Mouse (Mus musculus) heart, embryonic 16.5 days (tissue): ENCODE results near the gene Uvrag. TPM values are rescaled to one million over a fixed set of nuclear protein-coding genes. Genes with fewer than 3 reads are reported as not detected.

Experiments
- ATAC-seq: fragments of 200-750 bp; cut with Nextera tagmentation; replicated peaks from 2 replicates; pipeline ENCODE4 v1.8.0; 2017; ENCODE audit warnings: moderate number of reproducible peaks; ENCODE audit not compliant: insufficient read depth, low FRiP score; ENCODE audit errors: extremely low read depth
- H3K27ac ChIP-seq: fragments of 300-500 bp; sonication (generic); 2 replicates; pipeline ENCODE4 v1.5.1; 2014; ENCODE audit warnings: mild to moderate bottlenecking, low read length, control low read depth, moderate library complexity
- H3K27me3 ChIP-seq: fragments of 300-500 bp; sonication (generic); 2 replicates; pipeline ENCODE4 v1.6.1; 2014; ENCODE audit warnings: low read length, mixed read lengths; ENCODE audit not compliant: control insufficient read depth, insufficient read depth
- H3K36me3 ChIP-seq: fragments of 300-500 bp; sonication (generic); 2 replicates; pipeline ENCODE4 v1.6.1; 2014; ENCODE audit not compliant: control insufficient read depth, insufficient read depth
- H3K4me1 ChIP-seq: fragments of 300-500 bp; sonication (generic); 2 replicates; pipeline ENCODE4 v1.6.1; 2014; ENCODE audit warnings: low read length, mixed read lengths; ENCODE audit not compliant: control insufficient read depth, insufficient read depth
- H3K4me2 ChIP-seq: fragments of 300-500 bp; sonication (generic); 2 replicates; pipeline ENCODE4 v1.6.1; 2014; ENCODE audit warnings: low read depth, mild to moderate bottlenecking, control low read depth, low read length
- H3K4me3 ChIP-seq: fragments of 300-500 bp; sonication (generic); 2 replicates; pipeline ENCODE4 v1.5.1; 2014; ENCODE audit warnings: mild to moderate bottlenecking, control low read depth, low read length
- H3K9ac ChIP-seq: fragments of 300-500 bp; sonication (generic); 2 replicates; pipeline ENCODE4 v1.6.1; 2014; ENCODE audit warnings: low read length, control low read depth
- H3K9me3 ChIP-seq: fragments of 300-500 bp; sonication (generic); replicated peaks from 2 replicates; pipeline ENCODE4 v1.6.1; 2016; ENCODE audit warnings: low read length; ENCODE audit not compliant: control insufficient read depth
- WGBS: fragments of 180-500 bp; shearing (Covaris S2); extraction: QIAGEN DNeasy Blood & Tissue Kit; methylation state at CpG from one replicate; pipeline ENCODE4 v1.1.7; 2014; 5-methylcytosine and 5-hydroxymethylcytosine counted together
- polyA plus RNA-seq: library from polyadenylated mRNA; unstranded; fragments of >200 nt; fragmentation: Nextera tagmentation; extraction: Ambion mirVana; gene quantifications from 2 replicates; pipeline ENCODE4 v1.2.1, GENCODE M21; 2015

The Uvrag gene
- polyA plus RNA-seq, 1 experiment from 2014 or later, result 16.3 TPM

DNA sequence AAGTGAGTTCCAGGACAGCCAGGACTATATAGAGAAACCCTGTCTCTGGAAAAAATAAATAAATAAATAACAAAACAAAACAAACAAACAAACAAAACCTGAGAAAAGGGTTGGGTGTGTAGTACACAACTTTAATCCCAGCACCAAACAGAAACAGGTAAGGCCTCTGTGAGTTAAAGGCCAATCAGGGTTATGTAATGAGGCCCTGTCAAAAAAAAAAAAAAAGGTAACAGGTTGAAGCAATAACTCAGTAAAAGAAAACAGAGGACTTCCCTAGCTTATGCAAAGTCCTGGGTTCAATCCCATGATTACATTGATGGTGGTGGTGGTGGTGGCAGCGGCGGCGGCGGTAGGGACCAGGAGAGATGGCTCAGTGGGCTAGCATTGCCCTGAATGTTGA is 3.4 kb downstream of the Uvrag start:
- WGBS, result 100% methylated on average over 4 of the region's 4 CpGs
- H3K27me3 ChIP-seq, result no peaks in the 10 kb centered on the region
- 0 out of 2 replicates have a peak, but pooled peaks cover 5% of the 10 kb centered on the region for H3K9me3 ChIP-seq
- H3K4me2 ChIP-seq, result no peak overlapping the region
- H3K4me3 ChIP-seq, result no peak overlapping the region
- H3K27ac ChIP-seq, result no peak overlapping the region
- H3K4me1 ChIP-seq, result peaks cover 10% of the 10 kb centered on the region
- no peaks in the 10 kb centered on the region; the same call in 1 of the 2 replicates for H3K36me3 ChIP-seq
- H3K9ac ChIP-seq, result no peak overlapping the region
- ATAC-seq, result no peak

GRCm38 (mm10) chr7:99136789-99137188 is 4.2 kb downstream of the Uvrag start:
- Histone ChIP-seq H3K36me3 (no peaks in the 10 kb centered on the region; the same call in 1 of the 2 replicates), H3K27me3 (no peaks in the 10 kb centered on the region), H3K4me3 (no peak overlapping the region), H3K4me1 (peaks cover 17% of the 10 kb centered on the region), H3K27ac (no peak overlapping the region), H3K9ac (no peak overlapping the region), H3K4me2 (no peak overlapping the region), H3K9me3 (0 out of 2 replicates have a peak, but pooled peaks cover 5% of the 10 kb centered on the region)
- no peak for ATAC-seq
- WGBS, result 70% methylated on average over 6 of the region's 6 CpGs

DNA sequence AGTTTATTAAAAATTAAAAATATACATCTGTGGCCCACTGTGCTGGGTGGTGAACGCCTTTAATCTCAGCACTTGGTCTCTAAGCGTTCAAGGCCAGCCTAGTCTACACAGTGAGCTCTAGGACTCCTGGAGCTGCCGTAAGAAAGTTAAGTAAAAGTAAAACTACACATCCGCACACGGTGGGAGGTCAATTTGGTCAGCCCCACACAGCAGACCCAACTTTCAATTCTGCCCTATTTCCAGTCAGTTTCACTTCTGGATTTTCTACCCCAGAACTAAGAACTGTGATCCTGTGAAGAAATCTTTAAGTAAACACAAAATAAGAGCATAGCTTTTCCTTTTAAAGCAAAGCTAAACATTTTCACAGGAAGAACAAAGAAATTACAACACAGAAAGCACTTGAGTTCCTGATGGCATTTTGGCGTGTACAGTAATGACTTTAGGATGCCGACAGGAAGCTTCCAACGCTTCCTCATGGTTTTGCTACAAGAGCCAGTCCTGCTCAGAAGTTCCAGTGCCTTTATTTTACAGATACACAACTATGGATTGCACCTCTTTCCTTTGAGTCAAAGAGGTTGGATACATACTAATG is 7.0 kb downstream of the Uvrag start:
- Histone ChIP-seq H3K27me3 (no peaks in the 10 kb centered on the region), H3K4me2 (peak overlapping the region; percentile 33; the same call in 1 of the 2 replicates), H3K36me3 (no peaks in the 10 kb centered on the region; the same call in 1 of the 2 replicates), H3K4me1 (peaks cover 23% of the 10 kb centered on the region), H3K9ac (no peak overlapping the region), H3K4me3 (no peak overlapping the region), H3K9me3 (0 out of 2 replicates have a peak, but pooled peaks cover 5% of the 10 kb centered on the region), H3K27ac (peak overlapping the region; percentile 54)
- 71% methylated on average over 8 of the region's 8 CpGs for WGBS
- no peak for ATAC-seq

GRCm38 (mm10) chr7:99132597-99132996 is 8.3 kb downstream of the Uvrag start:
- H3K9me3 ChIP-seq, result 0 out of 2 replicates have a peak, but pooled peaks cover 5% of the 10 kb centered on the region
- H3K4me1 ChIP-seq, result peaks cover 32% of the 10 kb centered on the region
- no peak for ATAC-seq
- WGBS, result 68% methylated on average over 9 of the region's 9 CpGs
- H3K4me2 ChIP-seq, result peak overlapping the region; percentile 35
- H3K36me3 ChIP-seq, result no peaks in the 10 kb centered on the region; the same call in 1 of the 2 replicates
- H3K27me3 ChIP-seq, result no peaks in the 10 kb centered on the region
- peak overlapping the region; percentile 82 for H3K27ac ChIP-seq
- no peak overlapping the region for H3K4me3 ChIP-seq
- H3K9ac ChIP-seq, result no peak overlapping the region

- Histone ChIP-seq H3K9me3 (0 out of 2 replicates have a peak, but pooled peaks cover 5% of the 10 kb centered on the region), H3K27ac (peak overlapping the region; percentile 82), H3K4me3 (no peak overlapping the region), H3K4me2 (peak overlapping the region; percentile 35; the same call in 1 of the 2 replicates), H3K4me1 (peaks cover 39% of the 10 kb centered on the region), H3K36me3 (no peaks in the 10 kb centered on the region; the same call in 1 of the 2 replicates), H3K27me3 (no peaks in the 10 kb centered on the region), H3K9ac (no peak overlapping the region)
- ATAC-seq, result no peak
- 30% methylated on average over 6 of the region's 6 CpGs for WGBS
Observed at GRCm38 (mm10) chr7:99131819-99132353, 9.1 kb downstream of the Uvrag start.

GRCm38 (mm10) chr7:99128965-99129364 is 12.0 kb downstream of the Uvrag start:
- peaks cover 52% of the 10 kb centered on the region for H3K4me1 ChIP-seq
- H3K36me3 ChIP-seq, result 0 out of 2 replicates have a peak, but pooled peaks cover 3% of the 10 kb centered on the region
- H3K27me3 ChIP-seq, result no peaks in the 10 kb centered on the region
- H3K9ac ChIP-seq, result no peak overlapping the region
- no peak for ATAC-seq
- H3K4me2 ChIP-seq, result no peak overlapping the region
- H3K27ac ChIP-seq, result no peak overlapping the region
- H3K9me3 ChIP-seq, result peaks cover 4% of the 10 kb centered on the region; the same call in 1 of the 2 replicates
- WGBS, result 84% methylated on average over 8 of the region's 8 CpGs
- H3K4me3 ChIP-seq, result no peak overlapping the region

DNA sequence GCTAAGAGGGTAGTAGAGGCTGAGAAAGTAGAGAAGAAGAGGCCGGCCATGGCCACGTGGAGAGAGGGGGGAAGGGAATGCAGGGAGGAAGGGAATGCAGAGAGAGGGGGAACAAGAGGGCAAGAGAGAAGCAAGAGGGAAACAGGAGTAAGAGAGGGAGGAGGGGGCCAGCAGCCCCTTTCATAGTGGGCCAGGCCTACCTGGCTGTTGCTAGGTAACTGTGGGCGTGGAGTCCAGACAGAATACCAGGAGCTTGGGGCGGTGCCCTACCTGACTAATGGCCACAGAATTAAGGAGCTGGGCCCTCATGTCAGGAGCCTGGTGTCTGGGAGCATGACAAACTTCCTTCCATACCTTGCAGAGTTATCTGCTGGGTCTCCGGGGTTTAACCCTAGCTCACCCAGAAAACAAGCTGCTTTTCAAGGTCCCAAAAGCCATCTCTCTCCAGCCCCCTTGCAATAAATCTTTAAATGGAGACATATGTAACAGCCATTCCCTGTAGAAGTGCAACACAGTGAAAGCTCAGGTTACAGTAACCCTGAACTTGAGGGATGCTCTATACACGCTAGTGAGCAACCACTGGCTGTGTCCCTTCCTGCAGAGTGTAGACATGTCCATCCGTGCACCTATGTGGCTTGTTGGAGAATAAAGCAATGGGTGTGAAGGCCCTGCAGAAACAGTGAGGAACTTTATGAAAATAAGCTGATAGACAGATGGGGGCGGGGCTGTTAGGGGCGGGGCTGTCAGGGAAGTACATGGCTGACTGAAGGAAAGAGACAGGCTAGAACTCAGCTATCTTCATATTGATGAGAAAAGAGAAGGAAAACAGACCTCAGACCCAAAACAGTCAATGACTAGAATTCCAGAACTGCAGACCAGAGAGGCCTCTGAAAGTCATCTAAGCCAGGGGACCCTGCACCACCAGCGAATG is 12.7 kb downstream of the Uvrag start:
- no peak overlapping the region for H3K9ac ChIP-seq

GRCm38 (mm10) chr7:99126057-99126456 is 14.9 kb downstream of the Uvrag start:
- ATAC-seq, result peak; percentile 46
- Histone ChIP-seq H3K9me3 (peaks cover 4% of the 10 kb centered on the region; the same call in 1 of the 2 replicates), H3K9ac (peak overlapping the region; percentile 21; the same call in 1 of the 2 replicates), H3K27me3 (no peaks in the 10 kb centered on the region), H3K27ac (peak overlapping the region; percentile 87), H3K36me3 (0 out of 2 replicates have a peak, but pooled peaks cover 3% of the 10 kb centered on the region), H3K4me1 (peaks cover 45% of the 10 kb centered on the region), H3K4me2 (peak overlapping the region; percentile 45), H3K4me3 (no peak overlapping the region)
- WGBS, result 23% methylated on average over 8 of the region's 8 CpGs

More for the DNA sequence above, 12.7 kb downstream of the Uvrag start:
- Histone ChIP-seq H3K4me3 (no peak overlapping the region), H3K36me3 (0 out of 2 replicates have a peak, but pooled peaks cover 3% of the 10 kb centered on the region), H3K4me2 (no peak overlapping the region), H3K9me3 (peaks cover 4% of the 10 kb centered on the region; the same call in 1 of the 2 replicates), H3K27ac (no peak overlapping the region; the same call in 1 of the 2 replicates), H3K27me3 (no peaks in the 10 kb centered on the region), H3K4me1 (peaks cover 52% of the 10 kb centered on the region)
- WGBS, result 54% methylated on average over 10 of the region's 10 CpGs
- ATAC-seq, result no peak
